Mouse (Mus musculus): ENCODE data around the gene Hoxb1. TPM values are rescaled to one million over a fixed set of nuclear protein-coding genes. Genes with fewer than 3 reads are reported as not detected.

Gene Hoxb1
- polyA plus RNA-seq, 1 experiment = not detected

- TF ChIP-seq POLR2A (IDR thresholded peaks at IDR 0.05; ENCODE audit: control insufficient read depth, extremely low read depth, insufficient read depth, low read length, poor library complexity) (no peak), CTCF (IDR thresholded peaks at IDR 0.05; ENCODE audit: borderline replicate concordance, control insufficient read depth, extremely low read depth, insufficient read depth, low read length, poor library complexity) (no peak)
- DNase-seq = no peak
- H3K4me3 ChIP-seq (ENCODE audit: control insufficient read depth, insufficient read depth, low read length) = no peak overlapping the region
- no peaks in the 10 kb centered on the region for H3K4me1 ChIP-seq (replicated peaks; ENCODE audit: control insufficient read depth, insufficient read depth, low read length)
- H3K27ac ChIP-seq (ENCODE audit: control insufficient read depth, insufficient read depth, low read length) = no peak overlapping the region
- H3K36me3 ChIP-seq (ENCODE audit: control insufficient read depth, insufficient read depth, low read length) = no peaks in the 10 kb centered on the region
- H3K27me3 ChIP-seq (ENCODE audit: control insufficient read depth, insufficient read depth, low read length) = peaks cover 23% of the 10 kb centered on the region
- WGBS = 4% methylated on average over 36 of the region's 36 CpGs
Observed at GRCm38 (mm10) chr11:96340698-96341365, 24.7 kb upstream of the Hoxb1 start.

GRCm38 (mm10) chr11:96341701-96342575 is 23.6 kb upstream of the Hoxb1 start:
- DNase-seq = no peak
- WGBS = 83% methylated on average over 40 of the region's 40 CpGs
- TF ChIP-seq CTCF (IDR thresholded peaks at IDR 0.05; ENCODE audit: borderline replicate concordance, control insufficient read depth, extremely low read depth, insufficient read depth, low read length, poor library complexity) (no peak), POLR2A (IDR thresholded peaks at IDR 0.05; ENCODE audit: control insufficient read depth, extremely low read depth, insufficient read depth, low read length, poor library complexity) (no peak)
- H3K27me3 ChIP-seq (ENCODE audit: control insufficient read depth, insufficient read depth, low read length) = peaks cover 23% of the 10 kb centered on the region
- no peak overlapping the region for H3K4me3 ChIP-seq (ENCODE audit: control insufficient read depth, insufficient read depth, low read length)
- H3K4me1 ChIP-seq (replicated peaks; ENCODE audit: control insufficient read depth, insufficient read depth, low read length) = no peaks in the 10 kb centered on the region
- no peaks in the 10 kb centered on the region for H3K36me3 ChIP-seq (ENCODE audit: control insufficient read depth, insufficient read depth, low read length)
- H3K27ac ChIP-seq (ENCODE audit: control insufficient read depth, insufficient read depth, low read length) = no peak overlapping the region

- Histone ChIP-seq H3K36me3 (ENCODE audit: control insufficient read depth, insufficient read depth, low read length) (no peaks in the 10 kb centered on the region), H3K27ac (ENCODE audit: control insufficient read depth, insufficient read depth, low read length) (no peak overlapping the region), H3K4me1 (replicated peaks; ENCODE audit: control insufficient read depth, insufficient read depth, low read length) (no peaks in the 10 kb centered on the region), H3K27me3 (ENCODE audit: control insufficient read depth, insufficient read depth, low read length) (peaks cover 23% of the 10 kb centered on the region), H3K4me3 (ENCODE audit: control insufficient read depth, insufficient read depth, low read length) (no peak overlapping the region)
- TF ChIP-seq CTCF (IDR thresholded peaks at IDR 0.05; ENCODE audit: borderline replicate concordance, control insufficient read depth, extremely low read depth, insufficient read depth, low read length, poor library complexity) = no peak
- TF ChIP-seq POLR2A (IDR thresholded peaks at IDR 0.05; ENCODE audit: control insufficient read depth, extremely low read depth, insufficient read depth, low read length, poor library complexity) = no peak
- no peak for DNase-seq
- 74% methylated on average over 4 of the region's 4 CpGs for WGBS
Observed at GRCm38 (mm10) chr11:96342576-96342930, 23.0 kb upstream of the Hoxb1 start.

- H3K4me3 ChIP-seq (ENCODE audit: control insufficient read depth, insufficient read depth, low read length) = no peak overlapping the region
- no peaks in the 10 kb centered on the region for H3K36me3 ChIP-seq (ENCODE audit: control insufficient read depth, insufficient read depth, low read length)
- H3K4me1 ChIP-seq (replicated peaks; ENCODE audit: control insufficient read depth, insufficient read depth, low read length) = no peaks in the 10 kb centered on the region
- H3K27me3 ChIP-seq (ENCODE audit: control insufficient read depth, insufficient read depth, low read length) = peaks cover 23% of the 10 kb centered on the region
- H3K27ac ChIP-seq (ENCODE audit: control insufficient read depth, insufficient read depth, low read length) = no peak overlapping the region
- no peak for DNase-seq
- TF ChIP-seq POLR2A (IDR thresholded peaks at IDR 0.05; ENCODE audit: control insufficient read depth, extremely low read depth, insufficient read depth, low read length, poor library complexity) (no peak), CTCF (IDR thresholded peaks at IDR 0.05; ENCODE audit: borderline replicate concordance, control insufficient read depth, extremely low read depth, insufficient read depth, low read length, poor library complexity) (no peak)
- 96% methylated on average over 2 of the region's 2 CpGs for WGBS
Observed at GRCm38 (mm10) chr11:96343206-96343745, 22.3 kb upstream of the Hoxb1 start.

GRCm38 (mm10) chr11:96344061-96344877 is 21.3 kb upstream of the Hoxb1 start:
- H3K27me3 ChIP-seq (ENCODE audit: control insufficient read depth, insufficient read depth, low read length) = peaks cover 22% of the 10 kb centered on the region
- no peak overlapping the region for H3K27ac ChIP-seq (ENCODE audit: control insufficient read depth, insufficient read depth, low read length)
- H3K4me1 ChIP-seq (replicated peaks; ENCODE audit: control insufficient read depth, insufficient read depth, low read length) = no peaks in the 10 kb centered on the region
- no peak for DNase-seq
- no peak overlapping the region for H3K4me3 ChIP-seq (ENCODE audit: control insufficient read depth, insufficient read depth, low read length)
- 91% methylated on average over 40 of the region's 40 CpGs for WGBS
- H3K36me3 ChIP-seq (ENCODE audit: control insufficient read depth, insufficient read depth, low read length) = no peaks in the 10 kb centered on the region
- TF ChIP-seq CTCF (IDR thresholded peaks at IDR 0.05; ENCODE audit: borderline replicate concordance, control insufficient read depth, extremely low read depth, insufficient read depth, low read length, poor library complexity) (no peak), POLR2A (IDR thresholded peaks at IDR 0.05; ENCODE audit: control insufficient read depth, extremely low read depth, insufficient read depth, low read length, poor library complexity) (no peak)

GRCm38 (mm10) chr11:96344878-96345159 is 20.7 kb upstream of the Hoxb1 start:
- Histone ChIP-seq H3K4me1 (replicated peaks; ENCODE audit: control insufficient read depth, insufficient read depth, low read length) (no peaks in the 10 kb centered on the region), H3K27ac (ENCODE audit: control insufficient read depth, insufficient read depth, low read length) (no peak overlapping the region), H3K27me3 (ENCODE audit: control insufficient read depth, insufficient read depth, low read length) (peaks cover 22% of the 10 kb centered on the region), H3K36me3 (ENCODE audit: control insufficient read depth, insufficient read depth, low read length) (no peaks in the 10 kb centered on the region), H3K4me3 (ENCODE audit: control insufficient read depth, insufficient read depth, low read length) (no peak overlapping the region)
- DNase-seq = no peak
- TF ChIP-seq POLR2A (IDR thresholded peaks at IDR 0.05; ENCODE audit: control insufficient read depth, extremely low read depth, insufficient read depth, low read length, poor library complexity) (no peak), CTCF (IDR thresholded peaks at IDR 0.05; ENCODE audit: borderline replicate concordance, control insufficient read depth, extremely low read depth, insufficient read depth, low read length, poor library complexity) (no peak)
- 96% methylated on average over 6 of the region's 6 CpGs for WGBS
